Mouse (Mus musculus) limb, embryonic 13.5 days (tissue): ENCODE measurements around the gene Snrpa. TPM values are rescaled to one million over a fixed set of nuclear protein-coding genes. Genes with fewer than 3 reads are reported as not detected.
"Not testable (repeated sequence)": the region's sequence is repeated elsewhere in the genome, so short reads cannot be mapped to it uniquely, and the experiment has no call there.

Experiments
- ATAC-seq: fragments of 200-750 bp; cut with Nextera tagmentation; 2 replicates; pipeline ENCODE4 v1.8.0; 2017; ENCODE audit warnings: low read depth, moderate number of reproducible peaks, moderate TSS enrichment; ENCODE audit not compliant: low FRiP score
- H3K27ac ChIP-seq: fragments of 300-500 bp; sonication (generic); 2 replicates; pipeline ENCODE4 v1.5.1; 2015; ENCODE audit warnings: inconsistent platforms, mild to moderate bottlenecking, moderate library complexity
- H3K27me3 ChIP-seq: fragments of 300-500 bp; sonication (generic); 2 replicates; pipeline ENCODE4 v1.6.1; 2015; ENCODE audit warnings: mild to moderate bottlenecking, inconsistent platforms
- H3K36me3 ChIP-seq: fragments of 300-500 bp; sonication (generic); 2 replicates; pipeline ENCODE4 v1.6.1; 2015; ENCODE audit warnings: inconsistent platforms, mild to moderate bottlenecking, moderate library complexity
- H3K4me1 ChIP-seq: fragments of 300-500 bp; sonication (generic); 2 replicates; pipeline ENCODE4 v1.6.1; 2015; ENCODE audit warnings: inconsistent platforms
- H3K4me2 ChIP-seq: fragments of 300-500 bp; sonication (generic); replicated peaks from 2 replicates; pipeline ENCODE4 v1.6.1; 2015; ENCODE audit warnings: inconsistent platforms, mild to moderate bottlenecking, moderate library complexity
- H3K4me3 ChIP-seq: fragments of 300-500 bp; sonication (generic); 2 replicates; pipeline ENCODE4 v1.5.1; 2015; ENCODE audit warnings: moderate library complexity, mild to moderate bottlenecking, inconsistent platforms
- H3K9ac ChIP-seq: fragments of 300-500 bp; sonication (generic); 2 replicates; pipeline ENCODE4 v1.6.1; 2015; ENCODE audit warnings: mild to moderate bottlenecking, inconsistent platforms
- H3K9me3 ChIP-seq: fragments of 300-500 bp; sonication (generic); 2 replicates; pipeline ENCODE4 v1.6.1; 2016; ENCODE audit warnings: inconsistent platforms
- WGBS: fragments of 180-500 bp; shearing (Covaris S2); methylation state at CpG from one replicate; pipeline ENCODE4 v1.1.7; 2015; 5-methylcytosine and 5-hydroxymethylcytosine counted together
- polyA plus RNA-seq: library from polyadenylated mRNA; unstranded; fragments of >200 nt; fragmentation: Nextera tagmentation; extraction: Ambion mirVana; gene quantifications from 2 replicates; pipeline ENCODE4 v1.2.1, GENCODE M21; 2015

Gene Snrpa
- polyA plus RNA-seq, result 285 TPM in 2 replicates

GRCm38 (mm10) chr7:27195681-27196611, at the start of gene Snrpa, which contains the start of gene BC024978:
Gene Snrpa (minus strand): TSS chr7:27196271.
Gene BC024978 (plus strand): TSS chr7:27195781.
- Histone ChIP-seq H3K27ac (peak within 1 kb of the TSS; percentile 99), H3K36me3 (peaks cover 44% of the 10 kb centered on the region), H3K4me3 (peak within 1 kb of the TSS; percentile 80), H3K27me3 (no peaks in the 10 kb centered on the region), H3K9me3 (no peaks in the 10 kb centered on the region), H3K4me2 (peak within 1 kb of the TSS; percentile 82), H3K4me1 (peaks cover 18% of the 10 kb centered on the region), H3K9ac (peak within 1 kb of the TSS; percentile 86)
- WGBS, result under 1% methylated on average over 64 of the region's 64 CpGs
- ATAC-seq, result peak; percentile 99

DNA sequence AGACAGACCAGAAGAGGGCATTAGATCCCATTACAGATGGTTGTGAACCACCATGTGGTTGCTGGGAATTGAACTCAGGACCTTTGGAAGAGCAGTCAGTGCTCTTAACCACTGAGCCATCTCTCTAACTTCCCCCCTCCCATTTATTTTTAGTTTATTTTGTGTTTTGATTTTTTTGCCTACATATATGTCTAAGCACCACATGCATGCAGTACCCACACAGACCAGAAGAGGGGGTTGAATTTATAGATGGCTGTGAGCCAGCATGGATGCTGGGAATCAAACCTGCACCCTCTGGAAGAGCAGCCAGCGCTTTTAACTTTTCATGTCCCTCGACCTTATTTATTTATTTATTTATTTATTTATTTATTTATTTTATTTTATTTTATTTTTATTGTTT, 48.0 kb upstream of the Snrpa start:
- ATAC-seq, H3K27ac ChIP-seq, H3K27me3 ChIP-seq, H3K9ac ChIP-seq, H3K4me2 ChIP-seq, H3K9me3 ChIP-seq, H3K4me3 ChIP-seq, H3K4me1 ChIP-seq: not testable (repeated sequence)
- WGBS, result 80% methylated on average over 2 of the region's 2 CpGs
- peaks cover 67% of the 10 kb centered on the region for H3K36me3 ChIP-seq

GRCm38 (mm10) chr7:27243211-27243610, 47.1 kb upstream of the Snrpa start:
- H3K36me3 ChIP-seq, result peaks cover 67% of the 10 kb centered on the region

DNA sequence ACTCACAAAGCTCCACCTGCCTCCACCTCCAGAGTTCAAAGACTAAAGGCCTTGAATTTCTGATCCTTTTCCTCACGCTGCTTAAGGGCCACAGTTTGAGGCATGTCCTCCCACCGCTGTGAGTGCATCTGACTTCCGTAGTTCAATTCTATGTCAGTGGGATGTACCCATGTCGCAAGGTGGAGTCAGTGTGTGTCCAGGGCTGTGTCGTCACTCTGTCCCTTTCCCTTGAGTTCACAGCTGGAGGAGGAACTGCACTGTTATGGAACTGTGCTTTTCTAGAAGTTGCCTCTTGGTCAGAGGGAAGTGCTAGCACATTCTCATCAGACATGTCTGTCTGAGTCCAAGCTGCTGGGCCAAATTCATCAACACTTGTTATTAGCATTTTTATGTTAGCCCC, 42.5 kb upstream of the Snrpa start:
- WGBS, result 79% methylated on average over 5 of the region's 5 CpGs

More at GRCm38 (mm10) chr7:27243211-27243610, 47.1 kb upstream of the Snrpa start:
- H3K9me3 ChIP-seq, result no peaks in the 10 kb centered on the region; the same call in 1 of the 2 replicates
- WGBS, result 51% methylated on average over 8 of the region's 8 CpGs
- H3K27me3 ChIP-seq, result no peaks in the 10 kb centered on the region
- ATAC-seq, result no peak
- H3K4me3 ChIP-seq, result no peak overlapping the region
- H3K4me2 ChIP-seq, result no peak overlapping the region
- H3K27ac ChIP-seq, result no peak overlapping the region
- H3K9ac ChIP-seq, result 0 out of 2 replicates have a peak overlapping the region, but pooled peaks have one; percentile 5
- no peaks in the 10 kb centered on the region for H3K4me1 ChIP-seq

GRCm38 (mm10) chr7:27237527-27237926, 41.5 kb upstream of the Snrpa start:
- H3K9ac ChIP-seq, result no peak overlapping the region
- H3K9me3 ChIP-seq, result no peaks in the 10 kb centered on the region; the same call in 1 of the 2 replicates
- peaks cover 28% of the 10 kb centered on the region for H3K36me3 ChIP-seq
- H3K4me3 ChIP-seq, result no peak overlapping the region
- ATAC-seq, result no peak
- H3K4me1 ChIP-seq, result peaks cover 11% of the 10 kb centered on the region
- no peak overlapping the region for H3K27ac ChIP-seq
- no peak overlapping the region for H3K4me2 ChIP-seq
- 85% methylated on average over 2 of the region's 2 CpGs for WGBS
- no peaks in the 10 kb centered on the region for H3K27me3 ChIP-seq

More for the DNA sequence above, 42.5 kb upstream of the Snrpa start:
- Histone ChIP-seq H3K27ac (no peak overlapping the region), H3K9ac (no peak overlapping the region), H3K4me2 (no peak overlapping the region), H3K9me3 (no peaks in the 10 kb centered on the region; the same call in 1 of the 2 replicates), H3K4me3 (no peak overlapping the region), H3K4me1 (peaks cover 8% of the 10 kb centered on the region), H3K27me3 (no peaks in the 10 kb centered on the region), H3K36me3 (peaks cover 39% of the 10 kb centered on the region)
- ATAC-seq, result no peak

DNA sequence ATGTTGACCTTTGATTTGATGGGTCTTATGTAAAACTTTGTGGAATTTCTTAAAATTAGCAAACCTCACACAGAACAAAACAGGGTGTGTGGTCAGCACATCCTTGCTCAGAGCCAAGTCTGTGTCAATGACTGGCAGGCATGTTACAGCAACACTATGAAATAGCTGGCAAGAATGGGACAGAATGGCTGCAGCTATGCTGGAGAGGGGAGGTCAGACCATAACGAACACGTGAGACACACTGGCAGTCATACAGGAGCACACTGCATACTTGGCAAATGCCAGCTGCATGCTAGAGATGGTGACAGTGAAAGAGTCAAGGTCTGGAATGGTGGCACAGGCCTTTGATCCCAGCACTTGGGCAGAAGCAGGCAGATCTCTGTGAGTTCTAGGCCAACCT, 39.7 kb upstream of the Snrpa start:
- H3K27ac ChIP-seq, result no peak overlapping the region
- no peak overlapping the region for H3K4me2 ChIP-seq
- 82% methylated on average over 2 of the region's 2 CpGs for WGBS
- H3K36me3 ChIP-seq, result peaks cover 16% of the 10 kb centered on the region
- ATAC-seq, result no peak
- H3K9ac ChIP-seq, result no peak overlapping the region
- H3K9me3 ChIP-seq, result no peaks in the 10 kb centered on the region; the same call in 1 of the 2 replicates
- H3K27me3 ChIP-seq, result no peaks in the 10 kb centered on the region
- H3K4me3 ChIP-seq, result no peak overlapping the region
- H3K4me1 ChIP-seq, result peaks cover 11% of the 10 kb centered on the region

- H3K9me3 ChIP-seq, result no peaks in the 10 kb centered on the region; the same call in 1 of the 2 replicates
- peak overlapping the region; percentile 88 for H3K27ac ChIP-seq
- no peaks in the 10 kb centered on the region for H3K27me3 ChIP-seq
- peak; percentile 16 for ATAC-seq
- peaks cover 3% of the 10 kb centered on the region for H3K36me3 ChIP-seq
- peak overlapping the region; percentile 55 for H3K4me3 ChIP-seq
- peaks cover 15% of the 10 kb centered on the region for H3K4me1 ChIP-seq
- under 1% methylated on average over 6 of the region's 6 CpGs for WGBS
- H3K4me2 ChIP-seq, result peak overlapping the region; percentile 77
- peak overlapping the region; percentile 63 for H3K9ac ChIP-seq
Measured at GRCm38 (mm10) chr7:27233300-27233699, 37.2 kb upstream of the Snrpa start.

DNA sequence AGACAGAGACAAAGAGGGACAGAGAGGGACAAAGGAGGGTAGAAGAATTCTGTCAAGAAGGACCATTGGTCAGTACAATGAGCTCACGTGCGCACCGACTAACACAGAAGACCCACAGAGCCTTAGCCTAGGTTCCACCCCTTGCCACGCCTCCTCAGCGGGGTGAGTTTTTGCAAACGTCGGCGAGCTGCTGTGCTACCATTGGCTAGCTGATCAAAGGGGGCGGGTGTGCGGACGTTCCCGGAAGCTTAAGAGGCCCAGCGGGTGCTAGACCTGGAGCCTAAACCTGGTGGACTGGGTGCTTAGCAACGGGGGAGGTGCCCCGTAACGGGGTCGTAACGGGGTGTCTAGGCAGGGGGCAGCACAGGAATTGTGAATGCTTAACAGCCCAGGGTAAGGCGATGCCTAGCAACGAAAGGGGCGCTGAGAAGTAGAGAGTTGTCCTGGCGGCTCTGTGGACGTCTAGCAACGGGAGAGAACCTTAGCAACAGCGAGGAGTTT, 36.8 kb upstream of the Snrpa start, which contains the start of gene Coq8b:
Coq8b (plus strand) TSS at position 243 of the 501 bp plus-strand sequence.
- H3K4me3 ChIP-seq, result peak within 1 kb of the TSS; percentile 55
- peaks cover 15% of the 10 kb centered on the region for H3K4me1 ChIP-seq
- WGBS, result under 1% methylated on average over 25 of the region's 25 CpGs
- ATAC-seq, result peak; percentile 92
- no peaks in the 10 kb centered on the region for H3K27me3 ChIP-seq
- H3K27ac ChIP-seq, result peak within 1 kb of the TSS; percentile 88
- H3K9ac ChIP-seq, result peak within 1 kb of the TSS; percentile 63
- peaks cover 3% of the 10 kb centered on the region for H3K36me3 ChIP-seq
- H3K9me3 ChIP-seq, result no peaks in the 10 kb centered on the region; the same call in 1 of the 2 replicates
- H3K4me2 ChIP-seq, result peak within 1 kb of the TSS; percentile 77

DNA sequence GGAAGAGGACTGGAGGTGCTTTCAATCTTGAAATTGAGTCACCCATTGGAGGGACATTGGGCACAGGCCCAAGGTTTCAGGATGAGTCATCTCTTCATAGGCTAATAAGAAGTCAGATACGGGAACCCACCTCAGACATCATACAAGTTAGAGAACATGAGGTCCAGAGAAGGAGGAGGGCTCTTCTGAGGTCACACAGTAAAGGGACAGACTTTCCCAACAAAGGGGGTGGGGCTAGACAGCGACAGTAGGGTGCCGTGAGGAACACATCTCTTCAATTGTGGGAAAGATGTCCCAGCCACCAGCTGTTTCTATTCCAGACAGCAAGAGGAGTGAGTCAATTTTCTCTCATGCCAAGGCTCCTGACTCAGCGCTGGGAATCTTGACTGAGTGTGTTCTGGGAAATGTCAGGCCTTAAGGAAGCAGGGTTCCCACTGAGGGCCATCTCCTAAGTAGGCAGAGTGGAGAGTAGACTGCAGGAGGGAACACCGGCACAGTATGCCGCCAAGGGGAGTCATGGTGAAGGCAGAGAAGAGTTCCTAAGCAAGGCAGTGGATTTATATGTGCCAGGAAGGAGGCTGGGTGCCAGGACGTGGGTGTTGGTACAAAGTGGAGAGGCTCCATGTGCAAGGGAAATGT, 35.7 kb upstream of the Snrpa start:
- H3K9ac ChIP-seq, result no peak overlapping the region
- ATAC-seq, result no peak
- no peaks in the 10 kb centered on the region for H3K36me3 ChIP-seq
- H3K4me1 ChIP-seq, result peaks cover 25% of the 10 kb centered on the region
- H3K4me3 ChIP-seq, result no peak overlapping the region
- WGBS, result 81% methylated on average over 7 of the region's 7 CpGs
- H3K27ac ChIP-seq, result no peak overlapping the region
- no peaks in the 10 kb centered on the region for H3K27me3 ChIP-seq
- H3K9me3 ChIP-seq, result no peaks in the 10 kb centered on the region
- no peak overlapping the region for H3K4me2 ChIP-seq

- H3K4me3 ChIP-seq, result no peak overlapping the region
- peaks cover 35% of the 10 kb centered on the region for H3K4me1 ChIP-seq
- no peaks in the 10 kb centered on the region for H3K27me3 ChIP-seq
- no peak overlapping the region for H3K4me2 ChIP-seq
- H3K27ac ChIP-seq, result no peak overlapping the region
- no peaks in the 10 kb centered on the region for H3K9me3 ChIP-seq
- 70% methylated on average over 4 of the region's 4 CpGs for WGBS
- ATAC-seq, result no peak
- H3K36me3 ChIP-seq, result no peaks in the 10 kb centered on the region; the same call in 1 of the 2 replicates
- H3K9ac ChIP-seq, result no peak overlapping the region
Measured at GRCm38 (mm10) chr7:27230781-27231180, 34.7 kb upstream of the Snrpa start.

GRCm38 (mm10) chr7:27228865-27229264, 32.8 kb upstream of the Snrpa start:
- peaks cover 49% of the 10 kb centered on the region for H3K4me1 ChIP-seq
- peak overlapping the region; percentile 89 for H3K9ac ChIP-seq
- H3K36me3 ChIP-seq, result no peaks in the 10 kb centered on the region; the same call in 1 of the 2 replicates
- H3K9me3 ChIP-seq, result no peaks in the 10 kb centered on the region
- no peak for ATAC-seq
- peak overlapping the region; percentile 93 for H3K4me2 ChIP-seq
- H3K4me3 ChIP-seq, result peak overlapping the region; percentile 87
- H3K27ac ChIP-seq, result peak overlapping the region; percentile 87
- no peaks in the 10 kb centered on the region for H3K27me3 ChIP-seq
- WGBS, result 20% methylated on average over 6 of the region's 6 CpGs
